Mouse (Mus musculus): ENCODE measurements around the gene Rhoa.
"Not testable (repeated sequence)": the region's sequence is repeated elsewhere in the genome, so short reads cannot be mapped to it uniquely, and the experiment has no call there.

Gene Rhoa

DNA sequence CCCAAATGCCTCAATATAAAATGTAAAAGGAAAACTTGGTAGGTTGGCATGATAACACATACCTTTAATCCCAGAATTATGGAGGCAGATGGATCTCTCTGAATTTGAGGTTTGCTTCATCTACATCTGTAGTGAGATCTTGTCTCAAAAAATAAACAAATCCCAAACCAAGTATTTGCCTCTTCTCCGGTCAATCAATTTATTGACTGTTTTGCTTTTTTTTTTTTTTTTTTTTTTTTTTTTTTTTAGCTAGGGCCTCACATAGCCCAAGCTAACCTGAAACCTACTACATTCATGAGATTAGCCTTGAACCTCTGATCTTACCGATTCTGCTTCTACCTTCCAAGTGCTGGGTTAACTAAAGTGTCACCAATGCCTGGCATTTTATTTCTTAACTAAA is 16.6 kb upstream of the Rhoa start:
- no peak for DNase-seq (ENCODE audit: low spot score)

DNA sequence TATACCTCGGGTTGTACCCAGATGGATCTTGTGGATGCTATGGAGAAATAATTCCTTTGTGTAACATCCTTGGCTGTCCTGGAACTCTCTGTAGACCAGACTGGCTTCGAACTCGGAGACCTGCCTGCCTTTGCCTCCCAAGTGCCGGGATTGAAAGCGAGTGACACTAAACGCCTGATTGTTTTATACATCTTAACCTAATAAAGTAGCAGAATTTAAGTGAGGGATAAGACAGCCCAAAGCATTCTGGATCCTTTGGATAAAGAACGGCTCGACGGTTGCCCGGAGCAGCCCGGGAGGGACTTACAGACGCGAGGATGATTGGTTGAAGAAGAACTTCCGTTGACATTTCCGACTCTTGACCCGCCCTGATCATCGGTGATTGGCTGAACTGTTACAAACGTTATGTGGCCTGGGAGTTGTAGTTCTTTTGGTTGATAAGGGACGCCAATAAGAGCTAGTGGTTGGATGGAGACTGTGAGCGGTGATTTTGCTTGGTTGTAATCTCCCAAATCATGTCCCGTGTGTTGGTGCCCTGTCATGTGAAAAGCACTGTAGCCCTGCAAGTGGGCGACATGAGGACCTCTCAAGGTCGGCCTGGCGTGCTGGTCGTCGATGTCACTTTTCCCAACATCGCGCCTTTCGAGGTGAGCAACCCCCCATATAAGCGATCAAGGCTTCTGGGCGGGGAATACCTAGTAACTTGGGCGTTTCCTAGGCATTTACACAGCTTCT is 15.7 kb upstream of the Rhoa start, which contains the start of gene Nicn1:
Gene Nicn1 (plus strand): TSS at position 414 of the 735 bp plus-strand sequence.
- DNase-seq (ENCODE audit: low spot score): peak; percentile 88

DNA sequence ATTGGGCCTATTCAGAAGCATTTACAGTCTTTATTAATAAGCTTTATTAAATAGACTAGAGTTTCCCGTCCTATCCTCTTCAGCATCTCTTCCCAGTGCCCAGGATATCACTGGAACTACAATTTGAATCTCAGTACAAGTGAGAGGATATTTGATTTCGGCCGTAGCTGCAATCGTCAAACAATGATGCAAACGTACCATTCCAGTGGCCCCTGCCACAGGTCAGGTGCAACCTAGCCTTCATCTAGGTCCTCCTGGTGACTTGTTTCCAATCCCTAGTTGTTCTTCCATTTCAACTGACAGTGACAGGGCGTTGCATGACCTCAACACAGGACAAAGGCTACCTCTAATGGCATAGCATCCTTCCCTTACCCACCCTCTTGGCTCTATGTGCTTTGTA is 15.2 kb upstream of the Rhoa start:
- no peak for DNase-seq (ENCODE audit: low spot score)

DNA sequence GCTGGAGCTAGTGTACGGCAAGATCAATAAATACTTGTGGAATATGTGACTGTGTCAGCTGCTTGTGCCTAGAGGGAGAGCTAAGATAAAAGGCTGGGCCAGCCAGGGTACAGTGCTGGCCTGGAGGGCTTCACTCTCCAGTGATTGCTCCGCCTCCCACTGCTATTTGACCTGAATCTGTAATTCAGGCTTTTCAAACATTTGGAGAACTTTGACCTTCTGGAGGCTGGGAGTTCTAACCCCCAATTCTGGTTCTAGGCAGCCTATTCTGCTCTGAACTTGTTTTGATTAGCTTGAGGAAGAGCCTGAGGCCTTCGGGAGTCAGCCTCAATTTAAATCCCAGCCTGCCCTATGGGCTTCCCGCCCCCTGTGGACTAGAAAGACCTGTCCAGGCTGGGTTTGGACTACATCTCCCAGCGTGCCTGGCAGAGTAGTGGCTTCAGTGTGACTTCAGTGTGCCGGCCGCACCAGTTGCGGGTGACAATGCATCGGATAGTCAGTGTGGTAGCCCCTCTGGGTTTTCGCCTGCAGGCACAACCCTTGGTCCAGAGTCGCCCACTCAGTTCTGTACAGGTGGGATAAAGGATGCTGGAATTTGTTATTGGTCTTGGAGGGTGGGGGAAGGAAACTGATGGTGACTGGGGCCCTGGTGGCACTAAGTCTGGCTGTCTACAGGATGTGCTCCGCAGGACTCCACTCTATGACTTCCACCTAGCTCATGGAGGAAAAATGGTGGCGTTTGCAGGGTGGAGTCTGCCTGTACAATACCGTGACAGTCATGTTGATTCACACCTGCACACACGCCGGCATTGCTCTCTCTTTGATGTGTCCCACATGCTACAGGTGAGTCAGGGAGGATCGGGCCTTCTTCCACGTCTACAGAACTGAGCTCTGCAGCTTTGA is 9.2 kb upstream of the Rhoa start, which contains the start of gene Amt:
Gene Amt (plus strand): TSS at position 401 of the 903 bp plus-strand sequence.
- DNase-seq (ENCODE audit: low spot score): no peak

DNA sequence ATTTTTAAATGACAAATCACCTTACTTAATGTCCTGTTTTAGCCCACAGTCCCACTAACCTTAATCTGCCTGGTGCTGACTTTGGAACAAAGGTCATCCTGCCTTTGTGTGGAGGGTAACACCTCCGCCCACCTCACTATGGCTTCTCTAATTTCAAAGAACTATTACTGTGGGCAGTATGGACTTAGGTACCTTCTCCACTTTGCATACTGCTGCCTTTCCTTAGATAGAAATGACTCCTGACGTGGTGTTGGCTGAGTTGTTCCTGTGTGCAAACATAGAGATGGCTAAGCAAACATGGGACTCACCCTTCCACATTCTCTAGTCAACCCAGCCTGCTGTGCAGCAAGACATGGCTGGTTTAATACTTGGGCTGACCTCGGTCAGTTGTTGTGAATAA is 4.1 kb upstream of the Rhoa start:
- DNase-seq (ENCODE audit: low spot score): no peak

DNA sequence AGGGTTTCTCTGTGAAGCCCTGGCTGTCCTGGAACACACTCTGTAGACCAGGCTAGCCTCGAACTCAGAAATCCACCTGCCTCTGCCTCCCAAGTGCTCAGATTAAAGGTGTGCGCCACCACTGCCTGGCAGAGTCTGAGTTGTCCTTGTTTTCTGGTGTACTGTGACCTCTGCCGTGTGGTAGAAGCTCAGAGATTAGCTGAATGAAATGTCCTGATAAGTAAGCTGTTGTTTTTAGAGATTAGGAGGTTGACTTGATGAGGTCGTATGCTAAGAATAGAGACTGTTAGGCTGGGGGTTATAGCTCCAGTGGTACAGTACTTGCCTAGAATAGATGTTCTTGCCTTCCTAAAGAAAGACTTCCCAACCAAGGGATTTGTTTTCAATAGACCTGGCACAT is 1.2 kb upstream of the Rhoa start:
- no peak for DNase-seq (ENCODE audit: low spot score)

DNA sequence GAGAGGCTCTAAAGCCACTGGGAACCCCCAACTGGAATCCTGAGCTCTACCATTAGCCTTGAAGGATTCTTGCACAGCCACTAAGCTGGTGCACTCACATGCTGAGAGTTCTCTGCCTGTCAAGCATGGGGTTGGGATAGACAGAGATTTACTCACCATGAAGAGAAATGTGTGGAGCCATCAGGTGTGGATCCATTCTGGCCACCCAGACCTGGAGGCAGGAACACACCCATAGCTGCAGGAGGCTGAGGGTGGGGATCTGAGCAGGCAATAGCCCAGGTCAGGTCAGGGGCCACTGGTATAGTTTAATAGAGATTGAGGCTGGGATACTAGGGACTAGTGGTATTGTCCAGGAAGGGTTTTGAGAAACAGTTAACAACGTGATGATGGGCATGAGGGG is 759 bp upstream of the Rhoa start:
- DNase-seq (ENCODE audit: low spot score): no peak

DNA sequence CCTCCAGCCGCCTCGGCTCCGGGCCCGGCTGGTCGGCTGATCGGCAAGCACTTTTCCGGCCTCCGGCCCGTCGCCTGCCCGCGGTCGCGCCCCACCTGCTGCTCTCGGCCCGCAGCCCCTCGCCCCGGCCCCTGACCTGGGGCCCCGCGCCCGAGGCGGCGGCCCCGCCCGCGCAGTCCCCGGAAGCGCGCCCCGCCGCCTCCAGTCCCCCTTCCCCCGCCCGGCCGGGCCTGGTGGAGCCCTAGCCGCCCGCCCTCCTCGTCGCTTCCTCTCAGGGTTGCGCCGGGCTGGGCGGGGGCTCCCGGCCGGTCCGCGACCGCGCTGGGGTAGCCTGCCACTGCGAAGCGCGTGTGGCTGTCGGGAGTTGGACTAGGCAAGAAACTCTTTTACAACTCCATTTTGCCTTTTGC is 647 bp downstream of the Rhoa start:
- DNase-seq (ENCODE audit: low spot score): peak; percentile 65

DNA sequence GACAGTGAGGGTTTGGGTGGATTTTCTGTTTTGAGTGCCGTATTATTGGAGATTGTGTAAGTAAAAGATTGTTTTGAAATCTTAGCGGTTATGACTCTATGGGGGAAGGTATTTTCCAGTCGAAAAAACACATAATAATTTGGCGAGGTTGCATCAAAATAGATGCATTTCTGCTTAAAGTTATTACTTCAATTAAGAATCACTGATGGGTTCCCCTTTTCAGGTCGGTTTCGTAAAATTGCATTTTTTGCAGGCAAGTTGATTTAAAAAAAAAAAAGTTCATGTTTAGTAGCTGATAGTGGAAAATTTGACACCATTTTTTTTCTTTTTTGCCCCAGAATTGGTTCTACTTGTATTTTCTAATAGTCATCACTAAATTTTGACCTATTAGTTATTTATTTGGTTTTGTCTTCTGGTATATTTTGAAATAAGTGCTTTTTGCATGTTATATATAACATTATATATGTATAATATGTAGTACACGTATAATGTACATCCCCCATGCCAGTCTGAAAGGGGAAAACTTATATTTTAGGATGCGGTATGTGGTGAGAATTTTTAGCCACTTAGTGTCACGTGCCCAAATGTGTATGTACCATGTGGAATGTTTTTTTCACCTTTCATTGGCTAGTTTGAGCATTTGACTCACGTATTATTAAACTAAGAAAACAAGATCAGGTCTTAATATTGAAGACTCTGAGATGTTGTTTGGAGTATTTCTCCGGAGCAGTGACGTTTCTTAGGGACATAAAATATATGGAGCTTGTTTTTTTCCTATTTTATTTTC is 1.3 kb downstream of the Rhoa start:
- no peak for DNase-seq (ENCODE audit: low spot score)

DNA sequence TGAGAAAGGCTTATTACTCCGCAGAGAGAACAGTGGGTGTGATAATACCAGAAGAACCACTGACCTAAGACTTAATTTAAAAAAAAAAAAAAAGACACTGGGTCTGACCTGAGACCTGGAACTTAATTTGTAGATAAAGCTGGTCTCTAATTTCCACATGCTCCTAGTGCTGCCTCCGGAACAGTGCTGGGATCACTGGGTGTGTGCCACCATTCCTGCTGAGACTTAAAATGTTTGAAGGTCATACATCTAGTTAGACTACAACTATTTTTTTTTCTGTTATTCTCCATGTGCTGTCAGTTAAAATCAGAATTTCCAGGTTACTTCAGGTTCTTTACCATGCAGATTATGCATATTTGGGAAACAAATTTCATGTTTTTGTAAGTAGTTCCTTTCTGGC is 2.2 kb downstream of the Rhoa start:
- DNase-seq (ENCODE audit: low spot score): no peak

DNA sequence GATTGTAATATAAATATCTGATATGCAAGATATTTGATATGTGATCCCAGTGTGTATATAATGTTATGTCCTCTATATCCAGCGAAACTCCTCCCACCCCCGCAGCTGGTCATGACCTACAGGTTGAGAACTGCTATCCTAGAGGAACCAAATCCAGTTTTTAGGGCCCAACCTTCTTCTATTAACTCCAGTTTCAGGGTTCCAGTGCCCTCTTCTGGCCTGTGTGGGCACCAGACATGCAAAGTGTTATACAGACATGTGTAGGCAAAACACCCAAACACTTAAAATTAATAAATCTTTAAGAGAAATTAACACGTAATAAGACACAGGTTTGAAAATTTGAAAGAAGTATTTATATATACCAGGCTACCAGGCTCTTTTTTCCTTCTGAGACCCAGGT is 11.6 kb downstream of the Rhoa start:
- no peak for DNase-seq (ENCODE audit: low spot score)

DNA sequence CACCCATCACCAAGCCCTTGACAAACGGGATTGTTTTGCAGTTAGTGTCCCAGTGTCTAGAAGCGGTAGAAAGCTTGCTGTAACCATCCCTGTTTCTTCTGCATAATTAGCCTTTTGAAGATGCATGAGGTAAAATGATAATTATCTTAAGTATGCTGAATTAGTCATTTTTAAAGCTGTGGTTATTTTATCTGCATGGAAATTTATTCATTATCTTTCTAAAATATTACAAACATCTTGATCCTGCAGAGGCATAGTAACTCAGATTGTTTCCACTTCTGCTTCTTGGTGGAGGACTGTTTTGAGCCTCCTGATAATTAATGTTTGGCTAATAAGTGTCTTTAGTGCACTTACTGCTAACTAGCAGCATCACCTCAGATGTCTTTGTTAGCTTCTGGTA is 12.5 kb downstream of the Rhoa start:
- no peak for DNase-seq (ENCODE audit: low spot score)

DNA sequence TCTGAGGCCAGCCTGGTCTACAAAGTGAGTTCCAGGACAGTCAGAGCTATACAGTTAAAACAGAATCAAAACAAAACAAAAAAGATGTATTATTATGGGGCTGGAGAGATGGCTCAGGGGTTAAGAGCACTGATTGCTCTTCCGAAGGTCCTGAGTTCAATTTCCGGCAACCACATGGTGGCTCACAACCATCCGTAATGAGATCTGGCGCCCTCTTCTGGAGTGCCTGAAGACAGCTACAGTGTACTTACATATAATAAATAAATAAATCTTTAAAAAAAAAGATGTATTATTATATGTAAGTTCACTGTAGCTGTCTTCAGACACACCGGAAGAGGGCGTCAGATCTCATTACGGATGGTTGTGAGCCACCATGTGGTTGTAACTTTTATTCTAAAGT is 16.1 kb downstream of the Rhoa start:
- not testable (repeated sequence) for DNase-seq (ENCODE audit: low spot score)

DNA sequence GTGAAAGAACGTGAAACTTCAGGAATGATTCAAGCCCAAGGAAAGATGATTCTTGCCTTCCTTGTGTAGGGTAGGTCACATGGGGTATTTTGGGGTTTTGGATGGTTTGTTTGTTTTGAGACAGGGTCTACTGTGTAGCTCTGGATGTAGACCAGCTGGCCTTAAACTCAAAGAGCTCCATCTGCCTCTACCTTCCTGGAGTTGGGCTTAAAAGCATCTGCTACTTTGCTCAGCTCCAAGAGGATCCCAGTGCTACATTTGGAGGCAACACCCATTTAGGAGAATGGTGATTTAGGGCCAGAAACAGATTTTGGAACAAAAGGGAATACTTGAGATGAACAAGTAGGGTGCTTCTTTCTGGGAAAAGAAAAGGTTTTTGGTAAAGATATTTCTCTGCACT is 18.9 kb downstream of the Rhoa start:
- DNase-seq (ENCODE audit: low spot score): no peak

DNA sequence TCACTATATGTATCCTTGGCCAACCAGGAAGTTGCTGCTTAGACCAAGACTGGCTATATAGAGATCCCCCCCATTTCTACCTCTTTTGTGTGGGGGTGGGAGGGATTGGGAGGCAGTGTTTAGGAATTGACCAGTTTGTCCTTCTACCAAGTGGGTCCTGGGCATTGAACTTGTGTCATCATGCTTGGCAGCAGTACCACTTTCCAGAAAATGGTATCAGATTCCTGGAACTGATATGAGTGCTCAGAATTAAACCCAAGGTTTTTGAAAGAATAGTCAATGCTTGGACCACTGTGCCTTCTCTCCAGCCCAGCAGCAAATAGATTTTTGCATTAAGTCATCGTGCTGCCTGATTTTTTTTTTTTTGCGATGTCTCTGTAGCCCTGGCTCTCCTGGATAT is 19.9 kb downstream of the Rhoa start:
- no peak for DNase-seq (ENCODE audit: low spot score)

DNA sequence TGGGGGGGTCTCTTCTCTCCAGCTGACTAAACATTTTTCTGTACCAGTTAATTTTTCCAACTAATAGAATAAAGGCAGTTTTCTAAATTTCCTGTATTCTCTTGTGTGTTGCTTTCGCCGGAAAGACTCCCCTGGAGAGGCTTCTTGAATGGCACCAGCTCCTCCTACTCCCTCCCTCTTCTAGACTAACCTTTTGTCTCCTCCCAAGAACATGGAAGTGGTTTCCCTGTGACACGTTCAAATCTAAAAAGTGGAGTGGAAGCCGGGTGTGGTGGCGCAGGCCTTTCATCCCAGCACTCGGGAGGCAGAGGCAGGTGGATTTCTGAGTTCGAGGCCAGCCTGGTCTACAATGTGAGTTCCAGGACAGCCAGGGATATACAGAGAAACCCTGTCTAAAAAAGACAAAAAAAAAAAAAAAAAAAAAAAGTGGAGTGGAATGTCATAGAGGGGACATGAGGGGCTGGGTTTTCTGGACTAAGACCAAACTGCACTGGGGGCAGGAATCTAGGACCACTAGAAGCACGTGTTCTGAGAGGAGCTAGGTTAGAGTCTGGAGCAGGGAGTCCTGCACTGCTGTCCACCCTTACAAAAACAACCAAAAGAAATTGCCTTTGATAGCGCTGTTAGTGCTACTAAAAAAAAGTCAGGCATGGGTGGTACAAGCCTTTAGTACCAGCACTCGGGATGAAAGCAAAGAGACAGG is 32.1 kb downstream of the Rhoa start:
- DNase-seq (ENCODE audit: low spot score): no peak

DNA sequence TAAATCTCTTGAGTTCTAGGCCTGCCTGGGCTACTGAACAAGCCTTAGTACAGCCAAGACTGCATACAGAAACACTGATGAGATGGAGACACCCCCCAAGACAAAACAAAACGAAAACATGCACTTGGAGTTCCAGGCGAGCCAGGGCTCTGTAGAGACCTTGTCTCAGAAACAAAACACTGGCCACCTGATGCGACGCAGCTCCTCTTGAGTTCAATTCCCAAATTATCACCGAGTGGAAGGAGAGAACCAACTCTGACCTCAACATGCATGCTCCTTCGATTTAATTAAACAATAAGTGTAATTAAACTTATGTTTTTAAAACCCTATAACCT is 32.6 kb downstream of the Rhoa start:
- no peak for DNase-seq (ENCODE audit: low spot score)

DNA sequence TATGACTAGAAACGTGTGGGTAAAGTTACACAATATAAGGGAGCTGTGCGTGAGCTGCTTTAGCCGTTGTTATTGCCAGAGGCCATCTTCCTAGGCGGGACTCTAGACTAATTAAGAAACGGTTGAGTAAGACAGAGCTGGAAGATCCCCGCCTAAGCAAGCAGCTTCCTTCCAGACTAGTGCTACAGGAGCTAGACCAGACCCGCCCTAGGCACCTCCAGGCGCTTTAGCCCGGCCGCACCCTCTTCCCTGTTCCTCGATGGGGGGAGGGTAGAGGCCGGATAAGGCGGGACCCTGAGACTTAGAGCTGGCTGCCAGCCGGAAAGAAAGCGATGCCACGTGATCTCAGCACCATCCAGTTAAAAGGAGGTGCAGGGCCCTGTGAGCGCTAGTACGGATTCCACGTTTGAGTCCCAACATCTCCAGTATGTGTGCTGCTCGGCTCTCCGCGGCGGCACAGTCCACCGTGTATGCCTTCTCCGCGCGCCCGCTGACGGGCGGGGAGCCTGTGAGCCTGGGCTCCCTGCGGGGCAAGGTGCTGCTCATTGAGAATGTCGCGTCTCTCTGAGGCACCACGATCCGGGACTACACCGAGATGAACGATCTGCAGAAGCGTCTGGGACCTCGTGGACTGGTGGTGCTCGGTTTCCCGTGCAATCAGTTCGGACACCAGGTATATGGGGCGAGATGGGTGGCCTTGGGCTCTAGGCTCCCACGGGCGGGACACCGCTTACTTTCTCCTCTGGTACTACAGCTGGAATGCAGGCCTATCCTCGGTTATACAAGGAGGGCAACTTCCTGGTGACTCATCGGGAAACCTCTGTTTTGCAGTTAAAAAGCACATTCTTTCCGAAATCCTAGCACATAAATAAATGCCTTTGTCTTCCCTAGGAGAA is 33.2 kb downstream of the Rhoa start, which contains the start of gene Gpx1:
Gene Gpx1 (plus strand): TSS at position 18 of the 896 bp plus-strand sequence.
- peak; percentile 92 for DNase-seq (ENCODE audit: low spot score)

DNA sequence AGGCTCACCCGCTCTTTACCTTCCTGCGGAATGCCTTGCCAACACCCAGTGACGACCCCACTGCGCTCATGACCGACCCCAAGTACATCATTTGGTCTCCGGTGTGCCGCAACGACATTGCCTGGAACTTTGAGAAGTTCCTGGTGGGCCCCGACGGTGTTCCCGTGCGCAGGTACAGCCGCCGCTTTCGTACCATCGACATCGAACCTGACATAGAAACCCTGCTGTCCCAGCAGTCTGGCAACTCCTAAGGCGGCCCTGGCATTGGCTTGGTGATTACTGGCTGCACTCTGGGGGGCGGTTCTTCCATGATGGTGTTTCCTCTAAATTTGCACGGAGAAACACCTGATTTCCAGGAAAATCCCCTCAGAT is 33.9 kb downstream of the Rhoa start:
- DNase-seq (ENCODE audit: low spot score): no peak

DNA sequence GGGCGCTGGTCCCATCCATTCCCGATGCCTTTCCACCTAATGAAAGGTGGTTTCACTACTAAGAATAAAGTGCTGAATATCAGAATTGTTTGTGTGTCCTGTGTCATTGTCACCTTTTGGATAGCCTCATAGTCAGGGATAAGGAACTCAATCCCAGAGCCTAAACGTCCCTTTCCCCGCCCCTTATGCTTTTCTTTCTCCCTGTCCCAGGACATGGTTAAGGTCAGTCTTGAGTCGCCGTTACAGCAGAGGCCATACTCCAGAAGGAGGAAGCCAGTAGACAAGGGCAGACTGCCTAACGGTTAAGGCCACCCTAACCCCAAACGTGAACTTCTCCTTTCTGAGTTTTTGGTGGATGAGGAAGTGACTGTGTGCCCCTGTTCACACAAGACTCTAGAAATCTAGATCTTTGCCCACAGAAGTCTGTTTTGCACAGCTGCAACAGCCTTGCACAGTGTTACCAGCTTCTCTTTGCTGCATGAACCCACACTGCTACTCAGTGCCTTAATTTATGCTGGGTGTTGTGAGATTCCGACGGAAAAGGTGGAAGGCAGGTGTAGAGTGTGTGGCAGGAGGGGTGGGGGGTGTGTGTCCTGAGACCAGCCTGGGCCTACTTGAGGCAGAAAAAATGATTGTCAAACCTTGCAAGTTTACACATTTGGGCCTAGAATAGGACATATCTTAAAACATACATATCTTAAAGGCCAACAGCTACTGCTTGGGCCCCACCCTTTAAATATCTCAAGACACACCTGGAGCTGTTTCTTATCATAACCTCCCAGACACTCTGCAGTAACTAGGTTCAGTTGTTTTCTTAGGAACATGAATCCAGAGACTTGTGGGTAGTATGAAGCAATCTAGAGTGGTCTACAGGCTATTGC is 34.6 kb downstream of the Rhoa start:
- no peak for DNase-seq (ENCODE audit: low spot score)
